Mouse (Mus musculus) spleen, adult 2 months (tissue): Measurements from ENCODE around the gene Trpc7. TPM values are rescaled to one million over a fixed set of nuclear protein-coding genes. Genes with fewer than 3 reads are reported as not detected.

Source experiments
- DNase-seq, 2 experiments: peaks; one replicate each; pipeline versions ENCODE4 v3.0.0 to v3.0.0-alpha.2; 2012 to 2021; ENCODE audit warnings: low spot score in 2 of 2, low read depth in 1 of 2
- H3K27ac ChIP-seq: fragments of 200-500 bp; 2 replicates; pipeline ENCODE4 v1.5.1; 2012; ENCODE audit warnings: low read length, inconsistent platforms; ENCODE audit not compliant: insufficient read depth
- H3K27me3 ChIP-seq: fragments of 200-500 bp; 2 replicates; pipeline ENCODE4 v1.6.1; 2012; ENCODE audit warnings: mild to moderate bottlenecking, moderate library complexity, low read length, inconsistent platforms; ENCODE audit not compliant: control insufficient read depth, insufficient read depth
- H3K36me3 ChIP-seq: fragments of 200-500 bp; 2 replicates; pipeline ENCODE4 v1.6.1; 2012; ENCODE audit warnings: mild to moderate bottlenecking, low read length, inconsistent platforms; ENCODE audit not compliant: control insufficient read depth, insufficient read depth
- H3K4me1 ChIP-seq: fragments of 200-500 bp; 2 replicates; pipeline ENCODE4 v1.6.1; 2011; ENCODE audit warnings: inconsistent platforms; ENCODE audit not compliant: control insufficient read depth, insufficient read depth, insufficient read length
- H3K4me3 ChIP-seq: fragments of 200-500 bp; 2 replicates; pipeline ENCODE4 v1.5.1; 2011; ENCODE audit warnings: mild to moderate bottlenecking, inconsistent platforms; ENCODE audit not compliant: insufficient read depth, insufficient read length; ENCODE audit errors: extremely low read depth
- CTCF ChIP-seq: fragments of 200-500 bp; IDR thresholded peaks from 2 replicates; pipeline ENCODE4 v1.5.1; 2011; ENCODE audit warnings: mild to moderate bottlenecking, inconsistent platforms; ENCODE audit not compliant: insufficient read depth, insufficient read length, insufficient replicate concordance; ENCODE audit errors: extremely low read depth
- POLR2A ChIP-seq: fragments of 200-500 bp; IDR thresholded peaks from 2 replicates; pipeline ENCODE4 v1.6.1; 2011; ENCODE audit warnings: low read depth, low read length, inconsistent platforms
- WGBS: fragments of 180-500 bp; shearing (Covaris S2); methylation state at CpG from one replicate; pipeline ENCODE4 v1.1.7; 2018; 5-methylcytosine and 5-hydroxymethylcytosine counted together
- polyA plus RNA-seq: library from polyadenylated mRNA; depleted of rRNA; stranded (reverse); fragments of >200 nt; gene quantifications from 2 replicates; pipeline ENCODE4 v1.2.3, GENCODE M21; 2012

Trpc7 gene
- polyA plus RNA-seq, 1 experiment, result not detected

- DNase-seq, result no peak
- no peak for TF ChIP-seq CTCF
- no peak for TF ChIP-seq POLR2A
- no peaks in the 10 kb centered on the region for H3K4me1 ChIP-seq
- H3K27ac ChIP-seq, result no peak overlapping the region
- no peaks in the 10 kb centered on the region for H3K27me3 ChIP-seq
- H3K36me3 ChIP-seq, result no peaks in the 10 kb centered on the region
- no peak overlapping the region for H3K4me3 ChIP-seq
- 82% methylated on average over 7 of the region's 7 CpGs for WGBS
Observed at GRCm38 (mm10) chr13:56794441-56794840, 101.4 kb downstream of the Trpc7 start.

- no peak for TF ChIP-seq CTCF
- TF ChIP-seq POLR2A, result no peak
- no peaks in the 10 kb centered on the region for H3K27me3 ChIP-seq
- no peaks in the 10 kb centered on the region for H3K4me1 ChIP-seq
- H3K4me3 ChIP-seq, result no peak overlapping the region
- 77% methylated on average over 3 of the region's 3 CpGs for WGBS
- no peak overlapping the region for H3K27ac ChIP-seq
- DNase-seq, result no peak
- H3K36me3 ChIP-seq, result no peaks in the 10 kb centered on the region
Observed at GRCm38 (mm10) chr13:56792844-56793243, 102.9 kb downstream of the Trpc7 start.

- Histone ChIP-seq H3K27me3 (no peaks in the 10 kb centered on the region), H3K36me3 (no peaks in the 10 kb centered on the region), H3K4me3 (no peak overlapping the region), H3K27ac (no peak overlapping the region), H3K4me1 (no peaks in the 10 kb centered on the region)
- no peak for TF ChIP-seq POLR2A
- DNase-seq, result no peak
- 86% methylated on average over 3 of the region's 3 CpGs for WGBS
Observed at GRCm38 (mm10) chr13:56790683-56791082, 105.1 kb downstream of the Trpc7 start.

GRCm38 (mm10) chr13:56782621-56783020 lies 113.2 kb downstream of the Trpc7 start:
- Histone ChIP-seq H3K4me1 (no peaks in the 10 kb centered on the region), H3K27me3 (no peaks in the 10 kb centered on the region), H3K27ac (no peak overlapping the region), H3K4me3 (no peak overlapping the region), H3K36me3 (no peaks in the 10 kb centered on the region)
- 82% methylated on average over 1 of the region's 1 CpGs for WGBS
- no peak for DNase-seq
- no peak for TF ChIP-seq POLR2A
- TF ChIP-seq CTCF, result no peak

GRCm38 (mm10) chr13:56781697-56782096 lies 114.1 kb downstream of the Trpc7 start:
- Histone ChIP-seq H3K27me3 (no peaks in the 10 kb centered on the region), H3K4me1 (no peaks in the 10 kb centered on the region), H3K4me3 (no peak overlapping the region), H3K36me3 (no peaks in the 10 kb centered on the region), H3K27ac (no peak overlapping the region)
- DNase-seq, result no peak
- no peak for TF ChIP-seq POLR2A
- TF ChIP-seq CTCF, result no peak
- WGBS, result 89% methylated on average over 3 of the region's 3 CpGs

GRCm38 (mm10) chr13:56780746-56781469 lies 114.9 kb downstream of the Trpc7 start:
- no peak for DNase-seq
- 85% methylated on average over 13 of the region's 13 CpGs for WGBS
- no peaks in the 10 kb centered on the region for H3K27me3 ChIP-seq
- no peaks in the 10 kb centered on the region for H3K36me3 ChIP-seq
- no peak overlapping the region for H3K4me3 ChIP-seq
- no peaks in the 10 kb centered on the region for H3K4me1 ChIP-seq
- TF ChIP-seq CTCF, result no peak
- no peak for TF ChIP-seq POLR2A
- H3K27ac ChIP-seq, result no peak overlapping the region

- DNase-seq, result peak in 1 of 2 experiments; percentile 3
- H3K27ac ChIP-seq, result no peak overlapping the region
- 5% methylated on average over 5 of the region's 5 CpGs for WGBS
- TF ChIP-seq CTCF (no peak), POLR2A (no peak)
- H3K4me3 ChIP-seq, result peak overlapping the region; percentile 27; the same call in 1 of the 2 replicates
- H3K36me3 ChIP-seq, result no peaks in the 10 kb centered on the region
- peaks cover 2% of the 10 kb centered on the region; the same call in 1 of the 2 replicates for H3K4me1 ChIP-seq
- H3K27me3 ChIP-seq, result no peaks in the 10 kb centered on the region
Observed at GRCm38 (mm10) chr13:56774304-56774703, 121.5 kb downstream of the Trpc7 start.
